Mouse (Mus musculus): Measurements from ENCODE around the gene 1700001C19Rik.

The 1700001C19Rik gene

GRCm38 (mm10) chr17:47408558-47408898 is 28.6 kb downstream of the 1700001C19Rik start:
- TF ChIP-seq POU5F1 (IDR thresholded peaks at IDR 0.05; ENCODE audit: borderline replicate concordance, low read length), result no peak
- TF ChIP-seq CTCF (conservative IDR thresholded peaks at IDR 0.05; ENCODE audit: low read length), result peak; percentile 93
- no peaks in the 10 kb centered on the region for H3K36me3 ChIP-seq (ENCODE audit: insufficient read depth, low read length)
- H3K27me3 ChIP-seq (ENCODE audit: insufficient read depth, low read length), result peaks cover 52% of the 10 kb centered on the region
- peaks cover 13% of the 10 kb centered on the region; the same call in 1 of the 2 replicates for H3K4me1 ChIP-seq (replicated peaks; ENCODE audit: low read depth, low read length)
- H3K9me3 ChIP-seq (ENCODE audit: low read length), result no peaks in the 10 kb centered on the region
- no peak overlapping the region for H3K4me3 ChIP-seq (replicated peaks; ENCODE audit: low read length)

GRCm38 (mm10) chr17:47407717-47408557 is 29.2 kb downstream of the 1700001C19Rik start:
- H3K9me3 ChIP-seq (ENCODE audit: low read length), result no peaks in the 10 kb centered on the region
- TF ChIP-seq POU5F1 (IDR thresholded peaks at IDR 0.05; ENCODE audit: borderline replicate concordance, low read length) (no peak), CTCF (conservative IDR thresholded peaks at IDR 0.05; ENCODE audit: low read length) (peak; percentile 37)
- peaks cover 48% of the 10 kb centered on the region for H3K27me3 ChIP-seq (ENCODE audit: insufficient read depth, low read length)
- H3K36me3 ChIP-seq (ENCODE audit: insufficient read depth, low read length), result no peaks in the 10 kb centered on the region
- H3K4me1 ChIP-seq (replicated peaks; ENCODE audit: low read depth, low read length), result peaks cover 7% of the 10 kb centered on the region; the same call in 1 of the 2 replicates
- no peak overlapping the region for H3K4me3 ChIP-seq (replicated peaks; ENCODE audit: low read length)

GRCm38 (mm10) chr17:47400451-47400850 is 36.7 kb downstream of the 1700001C19Rik start, which contains the start of gene Guca1a:
Guca1a (minus strand) TSS chr17:47400584.
- H3K27me3 ChIP-seq (ENCODE audit: insufficient read depth, low read length), result peaks cover 40% of the 10 kb centered on the region
- H3K4me3 ChIP-seq (replicated peaks; ENCODE audit: low read length), result no peak within 1 kb of the TSS
- peaks cover 12% of the 10 kb centered on the region for H3K4me1 ChIP-seq (replicated peaks; ENCODE audit: low read depth, low read length)
- no peaks in the 10 kb centered on the region for H3K36me3 ChIP-seq (ENCODE audit: insufficient read depth, low read length)
- TF ChIP-seq POU5F1 (IDR thresholded peaks at IDR 0.05; ENCODE audit: borderline replicate concordance, low read length) (no peak), CTCF (conservative IDR thresholded peaks at IDR 0.05; ENCODE audit: low read length) (no peak), NANOG (IDR thresholded peaks at IDR 0.05; ENCODE audit: borderline replicate concordance, low read length) (no peak)
- no peaks in the 10 kb centered on the region for H3K9me3 ChIP-seq (ENCODE audit: low read length)

GRCm38 (mm10) chr17:47399091-47399490 is 38.1 kb downstream of the 1700001C19Rik start:
- Histone ChIP-seq H3K4me3 (replicated peaks; ENCODE audit: low read length) (no peak overlapping the region), H3K36me3 (ENCODE audit: insufficient read depth, low read length) (no peaks in the 10 kb centered on the region), H3K9me3 (ENCODE audit: low read length) (no peaks in the 10 kb centered on the region), H3K4me1 (replicated peaks; ENCODE audit: low read depth, low read length) (peaks cover 25% of the 10 kb centered on the region), H3K27me3 (ENCODE audit: insufficient read depth, low read length) (peaks cover 44% of the 10 kb centered on the region)
- no peak for TF ChIP-seq NANOG (IDR thresholded peaks at IDR 0.05; ENCODE audit: borderline replicate concordance, low read length)
- TF ChIP-seq POU5F1 (IDR thresholded peaks at IDR 0.05; ENCODE audit: borderline replicate concordance, low read length), result no peak
- TF ChIP-seq CTCF (conservative IDR thresholded peaks at IDR 0.05; ENCODE audit: low read length), result no peak

- H3K36me3 ChIP-seq (ENCODE audit: insufficient read depth, low read length), result no peaks in the 10 kb centered on the region
- TF ChIP-seq POU5F1 (IDR thresholded peaks at IDR 0.05; ENCODE audit: borderline replicate concordance, low read length) (no peak), CTCF (conservative IDR thresholded peaks at IDR 0.05; ENCODE audit: low read length) (no peak), NANOG (IDR thresholded peaks at IDR 0.05; ENCODE audit: borderline replicate concordance, low read length) (no peak)
- no peaks in the 10 kb centered on the region for H3K9me3 ChIP-seq (ENCODE audit: low read length)
- H3K4me3 ChIP-seq (replicated peaks; ENCODE audit: low read length), result peak overlapping the region; percentile 74
- peaks cover 62% of the 10 kb centered on the region for H3K27me3 ChIP-seq (ENCODE audit: insufficient read depth, low read length)
- peaks cover 45% of the 10 kb centered on the region for H3K4me1 ChIP-seq (replicated peaks; ENCODE audit: low read depth, low read length)
Observed at GRCm38 (mm10) chr17:47395376-47395913, 41.7 kb downstream of the 1700001C19Rik start.

GRCm38 (mm10) chr17:47394223-47394869 is 42.8 kb downstream of the 1700001C19Rik start:
- Histone ChIP-seq H3K9me3 (ENCODE audit: low read length) (no peaks in the 10 kb centered on the region), H3K4me3 (replicated peaks; ENCODE audit: low read length) (peak overlapping the region; percentile 74; the same call in 1 of the 2 replicates), H3K27me3 (ENCODE audit: insufficient read depth, low read length) (peaks cover 54% of the 10 kb centered on the region), H3K36me3 (ENCODE audit: insufficient read depth, low read length) (no peaks in the 10 kb centered on the region), H3K4me1 (replicated peaks; ENCODE audit: low read depth, low read length) (peaks cover 48% of the 10 kb centered on the region)
- no peak for TF ChIP-seq POU5F1 (IDR thresholded peaks at IDR 0.05; ENCODE audit: borderline replicate concordance, low read length)
- TF ChIP-seq NANOG (IDR thresholded peaks at IDR 0.05; ENCODE audit: borderline replicate concordance, low read length), result no peak
- TF ChIP-seq CTCF (conservative IDR thresholded peaks at IDR 0.05; ENCODE audit: low read length), result no peak

- peaks cover 4% of the 10 kb centered on the region; the same call in 1 of the 2 replicates for H3K27me3 ChIP-seq (ENCODE audit: insufficient read depth, low read length)
- H3K4me3 ChIP-seq (replicated peaks; ENCODE audit: low read length), result no peak overlapping the region
- TF ChIP-seq CTCF (conservative IDR thresholded peaks at IDR 0.05; ENCODE audit: low read length), result peak; percentile 96
- no peak for TF ChIP-seq NANOG (IDR thresholded peaks at IDR 0.05; ENCODE audit: borderline replicate concordance, low read length)
- TF ChIP-seq POU5F1 (IDR thresholded peaks at IDR 0.05; ENCODE audit: borderline replicate concordance, low read length), result no peak
- peaks cover 35% of the 10 kb centered on the region for H3K9me3 ChIP-seq (ENCODE audit: low read length)
- peaks cover 8% of the 10 kb centered on the region for H3K36me3 ChIP-seq (ENCODE audit: insufficient read depth, low read length)
- peaks cover 13% of the 10 kb centered on the region for H3K4me1 ChIP-seq (replicated peaks; ENCODE audit: low read depth, low read length)
Observed at GRCm38 (mm10) chr17:47386649-47387048, 50.5 kb downstream of the 1700001C19Rik start.

GRCm38 (mm10) chr17:47385145-47385544 is 52.0 kb downstream of the 1700001C19Rik start, which contains the start of gene Guca1b:
Guca1b (plus strand) TSS chr17:47385393.
- Histone ChIP-seq H3K36me3 (ENCODE audit: insufficient read depth, low read length) (peaks cover 23% of the 10 kb centered on the region), H3K27me3 (ENCODE audit: insufficient read depth, low read length) (no peaks in the 10 kb centered on the region)

More at GRCm38 (mm10) chr17:47385145-47385544, 52.0 kb downstream of the 1700001C19Rik start, which contains the start of gene Guca1b:
- H3K9me3 ChIP-seq (ENCODE audit: low read length), result peaks cover 35% of the 10 kb centered on the region
- no peak within 1 kb of the TSS for H3K4me3 ChIP-seq (replicated peaks; ENCODE audit: low read length)
- peaks cover 17% of the 10 kb centered on the region for H3K4me1 ChIP-seq (replicated peaks; ENCODE audit: low read depth, low read length)
- TF ChIP-seq POU5F1 (IDR thresholded peaks at IDR 0.05; ENCODE audit: borderline replicate concordance, low read length), result no peak
- no peak for TF ChIP-seq CTCF (conservative IDR thresholded peaks at IDR 0.05; ENCODE audit: low read length)
- TF ChIP-seq NANOG (IDR thresholded peaks at IDR 0.05; ENCODE audit: borderline replicate concordance, low read length), result no peak

Data from E14TG2a.4 (cell line).